Mouse (Mus musculus) small intestine, adult 2 months (tissue): ENCODE results near the gene Add1.

Experiments
- CTCF ChIP-seq: fragments of 200-500 bp; IDR thresholded peaks from 2 replicates; pipeline ENCODE4 v1.5.1; 2012; ENCODE audit warnings: low read depth, mild to moderate bottlenecking, control low read depth, inconsistent platforms, low read length, moderate library complexity, mixed read lengths; ENCODE audit not compliant: insufficient replicate concordance, insufficient read length; ENCODE audit errors: extremely low read depth
- POLR2A ChIP-seq: fragments of 200-500 bp; IDR thresholded peaks from 2 replicates; pipeline ENCODE4 v1.6.1; 2012; ENCODE audit warnings: low read depth, mild to moderate bottlenecking, control low read depth, inconsistent platforms, low read length, moderate library complexity

- TF ChIP-seq CTCF (no peak), POLR2A (no peak)
Measured at GRCm38 (mm10) chr5:34524511-34524910, 49.0 kb upstream of the Add1 start.
